8 mouse cellular contexts compared by ENCODE assay signal in genomic region chr2:119324576-119325318, GRCm38 (mm10). TPM values are rescaled to one million over a fixed set of nuclear protein-coding genes. Genes with fewer than 3 reads are reported as not detected.
DNase-seq lines count a peak whose midpoint lies in the region; ATAC-seq and TF ChIP-seq lines count a peak whose summit lies in the region.

No protein-coding gene starts in this region.

- peaks cover 70% of the 10 kb centered on the region for H3K4me1 ChIP-seq in heart, embryonic 10.5 days
- H3K4me1 ChIP-seq in forebrain, embryonic 10.5 days: peaks cover 68% of the 10 kb centered on the region
- peaks cover 30% of the 10 kb centered on the region; the same call in 1 of the 2 replicates for H3K4me1 ChIP-seq in lung, postnatal 0 days (ENCODE audit: insufficient read depth, low read depth, low read length)

- peak overlapping the region; percentile 73 for H3K4me3 ChIP-seq in heart, embryonic 10.5 days
- H3K4me3 ChIP-seq in forebrain, embryonic 10.5 days: peak overlapping the region; percentile 55
- H3K4me3 ChIP-seq in lung, postnatal 0 days (ENCODE audit: low read depth, low read length): peak overlapping the region; percentile 59

- H3K27me3 ChIP-seq in heart, embryonic 10.5 days (ENCODE audit: insufficient read depth, poor library complexity, severe bottlenecking): peaks cover 99% of the 10 kb centered on the region
- peaks cover 100% of the 10 kb centered on the region for H3K27me3 ChIP-seq in forebrain, embryonic 10.5 days (ENCODE audit: poor library complexity, severe bottlenecking)
- H3K27me3 ChIP-seq in lung, postnatal 0 days (replicated peaks; ENCODE audit: insufficient read depth, low read length): peaks cover 8% of the 10 kb centered on the region

- ATAC-seq in lung, postnatal 0 days: peak; percentile 56

- H3K9me3 ChIP-seq in heart, embryonic 10.5 days: no peaks in the 10 kb centered on the region
- no peaks in the 10 kb centered on the region for H3K9me3 ChIP-seq in forebrain, embryonic 10.5 days
- H3K9me3 ChIP-seq in lung, postnatal 0 days (ENCODE audit: low read length): no peaks in the 10 kb centered on the region

- no peak overlapping the region for H3K9ac ChIP-seq in lung, postnatal 0 days (replicated peaks; ENCODE audit: low read depth)

- DNase-seq in heart, embryonic 10.5 days (ENCODE audit: low spot score): no peak
- no peak for DNase-seq in heart, adult 8-10 months (ENCODE audit: low spot score)
- no peak for DNase-seq in forebrain, embryonic 10.5 days (ENCODE audit: extremely low spot score, low spot score)
- DNase-seq in kidney, adult 8-10 months: peak; percentile 64 to 74
- DNase-seq in lung, postnatal 0 days (ENCODE audit: low spot score): peak; percentile 70
- DNase-seq in frontal cortex, adult 2 months (ENCODE audit: extremely low spot score in 1 of 2, low spot score in 1 of 2): no peak
- no peak for DNase-seq in layer of hippocampus, postnatal 36 days
- no peak for DNase-seq in layer of hippocampus, adult 9-11 months

- H3K4me2 ChIP-seq in lung, postnatal 0 days (replicated peaks; ENCODE audit: low read depth, low read length): peak overlapping the region; percentile 93

- under 1% methylated on average over 32 of the region's 32 CpGs for WGBS in heart, embryonic 10.5 days
- WGBS in forebrain, embryonic 10.5 days: 1% methylated on average over 32 of the region's 32 CpGs
- 0% methylated on average over 31 of the region's 32 CpGs for WGBS in lung, postnatal 0 days

- TF ChIP-seq EP300 in lung, postnatal 0 days (IDR thresholded peaks at IDR 0.05): no peak

- no peaks in the 10 kb centered on the region for H3K36me3 ChIP-seq in heart, embryonic 10.5 days
- H3K36me3 ChIP-seq in forebrain, embryonic 10.5 days (replicated peaks): no peaks in the 10 kb centered on the region
- no peaks in the 10 kb centered on the region for H3K36me3 ChIP-seq in lung, postnatal 0 days (ENCODE audit: insufficient read depth, low read length)

- peak overlapping the region; percentile 72; the same call in 1 of the 2 replicates for H3K27ac ChIP-seq in heart, embryonic 10.5 days
- H3K27ac ChIP-seq in forebrain, embryonic 10.5 days: no peak overlapping the region
- H3K27ac ChIP-seq in lung, postnatal 0 days (ENCODE audit: low read length): no peak overlapping the region

- TF ChIP-seq CTCF in lung, postnatal 0 days (IDR thresholded peaks at IDR 0.05): no peak

RNA-seq across cellular contexts. Expression of gene Dll4, which starts 0.8 kb away (rescaled TPM):
- 6.0 and 7.5 TPM in 2 replicates for polyA plus RNA-seq in heart, embryonic 10.5 days (2016; fragmentation: Nextera tagmentation; extraction: Ambion mirVana)
- total RNA-seq in heart, adult 8-10 months (2022): 10 to 100 TPM; 12.1 to 18.7 (median 18.6) TPM
- 3.3 and 4.0 TPM in 2 replicates for polyA plus RNA-seq in forebrain, embryonic 10.5 days (2016; fragmentation: Nextera tagmentation; extraction: Ambion mirVana)
- 22.7 and 25.9 TPM in 2 replicates for polyA plus RNA-seq in lung, postnatal 0 days (2015; fragmentation: Nextera tagmentation; extraction: Ambion mirVana)
- 3.3 and 4.2 TPM in 2 replicates for polyA plus RNA-seq in frontal cortex, adult 2 months (2012; rRNA removed)
- 1 to 10 TPM; 2.7 TPM for total RNA-seq in layer of hippocampus, postnatal 36 days (2021)

RNA-seq across cellular contexts. Expression of gene Chac1, which starts 26.3 kb away (rescaled TPM):
- 0.55 and 0.69 TPM in 2 replicates for polyA plus RNA-seq in heart, embryonic 10.5 days (2016; fragmentation: Nextera tagmentation; extraction: Ambion mirVana)
- 10 to 100 TPM in 1 of 4 experiments, 1 to 10 TPM in 3; 2.8 to 15.4 (median 5.2) TPM for total RNA-seq in heart, adult 8-10 months (2022)
- 1.3 and 1.4 TPM in 2 replicates for polyA plus RNA-seq in forebrain, embryonic 10.5 days (2016; fragmentation: Nextera tagmentation; extraction: Ambion mirVana)
- 1.5 and 1.8 TPM in 2 replicates for polyA plus RNA-seq in lung, postnatal 0 days (2015; fragmentation: Nextera tagmentation; extraction: Ambion mirVana)
- 7.1 and 7.6 TPM in 2 replicates for polyA plus RNA-seq in frontal cortex, adult 2 months (2012; rRNA removed)
- total RNA-seq in layer of hippocampus, postnatal 36 days (2021): 1 to 10 TPM; 5.2 to 5.8 TPM

RNA-seq across cellular contexts. Expression of gene Vps18, which starts 36.2 kb away (rescaled TPM):
- 17.4 and 18.6 TPM in 2 replicates for polyA plus RNA-seq in heart, embryonic 10.5 days (2016; fragmentation: Nextera tagmentation; extraction: Ambion mirVana)
- total RNA-seq in heart, adult 8-10 months (2022): 10 to 100 TPM; 12.5 to 14.0 (median 13.6) TPM
- 23.0 and 23.6 TPM in 2 replicates for polyA plus RNA-seq in forebrain, embryonic 10.5 days (2016; fragmentation: Nextera tagmentation; extraction: Ambion mirVana)
- polyA plus RNA-seq in lung, postnatal 0 days (2015; fragmentation: Nextera tagmentation; extraction: Ambion mirVana): 11.1 and 11.4 TPM in 2 replicates
- polyA plus RNA-seq in frontal cortex, adult 2 months (2012; rRNA removed): 28.6 and 28.8 TPM in 2 replicates
- total RNA-seq in layer of hippocampus, postnatal 36 days (2021): 10 to 100 TPM; 40.6 to 41.5 TPM

RNA-seq across cellular contexts. Expression of gene Rhov, which starts 53.7 kb away (rescaled TPM):
- polyA plus RNA-seq in heart, embryonic 10.5 days (2016; fragmentation: Nextera tagmentation; extraction: Ambion mirVana): 0.39 TPM in 1 of 2 replicates, not detected in the other
- not detected for total RNA-seq in heart, adult 8-10 months (2022)
- polyA plus RNA-seq in forebrain, embryonic 10.5 days (2016; fragmentation: Nextera tagmentation; extraction: Ambion mirVana): 0.44 and 0.58 TPM in 2 replicates
- polyA plus RNA-seq in lung, postnatal 0 days (2015; fragmentation: Nextera tagmentation; extraction: Ambion mirVana): 3.0 and 3.1 TPM in 2 replicates
- 6.2 and 6.5 TPM in 2 replicates for polyA plus RNA-seq in frontal cortex, adult 2 months (2012; rRNA removed)
- 1 to 10 TPM; 6.4 to 6.9 TPM for total RNA-seq in layer of hippocampus, postnatal 36 days (2021)

Comparison
In these comparisons a context has a peak if more than half of its experiments do, and no peak if none do; other contexts are left out.
1. DNase-seq: peak in kidney, adult 8-10 months (2 of 2) and lung, postnatal 0 days (single experiment); none in heart, embryonic 10.5 days (single experiment), heart, adult 8-10 months (single experiment), forebrain, embryonic 10.5 days (single experiment), frontal cortex, adult 2 months (0 of 2), layer of hippocampus, postnatal 36 days (0 of 2) and layer of hippocampus, adult 9-11 months (single experiment).
2. Peak in every context shown above with its lines, with median percentiles within 50 percentile points of each other: H3K4me3 ChIP-seq.